Mouse (Mus musculus): ENCODE data around the gene Tprkb.
"Not testable (repeated sequence)": the region's sequence is repeated elsewhere in the genome, so short reads cannot be mapped to it uniquely, and the experiment has no call there.

Tprkb gene

DNA sequence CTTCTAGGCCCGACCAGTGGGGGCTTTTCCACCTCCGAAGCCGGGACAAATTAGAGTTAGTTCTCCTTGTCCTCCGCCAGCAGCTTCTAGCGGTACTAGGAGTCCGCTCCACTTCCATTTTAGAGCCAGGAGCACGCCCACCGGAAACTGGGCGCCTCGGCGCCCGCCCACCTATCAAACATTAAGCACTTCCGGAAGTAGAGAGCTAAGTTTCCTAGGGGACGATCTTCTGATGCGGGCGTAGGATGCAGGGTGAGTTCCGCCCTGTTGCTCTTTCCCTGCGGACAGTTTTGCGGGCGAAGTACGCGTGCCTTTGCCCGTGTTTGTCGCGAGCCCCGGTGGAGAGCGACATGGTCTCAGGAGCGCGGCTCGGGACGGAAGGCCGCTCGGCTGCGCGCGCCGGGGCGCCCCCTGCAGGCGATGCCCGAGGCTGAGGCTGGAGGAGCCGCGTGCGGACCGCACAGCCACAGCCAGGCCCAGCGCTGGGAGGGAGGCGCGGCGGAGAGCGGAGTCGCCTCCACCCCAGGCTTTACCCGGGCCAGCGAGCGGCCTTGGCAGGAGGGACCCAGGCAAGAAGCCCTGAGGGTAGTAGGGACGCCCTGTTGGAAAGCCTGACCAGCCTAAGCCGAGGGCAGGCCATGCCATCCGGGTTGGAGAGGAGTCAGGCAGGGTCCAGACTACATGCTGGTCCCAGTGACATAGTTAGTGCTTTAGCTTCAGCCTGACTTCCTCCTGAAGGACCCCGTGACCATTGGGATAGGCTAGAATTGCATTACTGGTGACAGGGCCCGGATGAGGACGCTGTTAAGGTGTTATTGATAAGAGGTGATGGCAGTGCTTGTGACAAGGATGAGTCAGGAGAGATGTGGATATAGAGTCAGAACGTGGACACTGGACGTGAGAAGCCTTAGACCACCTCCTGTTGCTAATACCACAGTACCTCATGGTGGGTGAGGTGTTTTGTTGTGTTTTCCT lies 4.2 kb downstream of the Tprkb start, which contains the start of gene Nat8f1:
Nat8f1 (minus strand) TSS at position 149 of the 975 bp plus-strand sequence.
- peak; percentile 90 to 94 for DNase-seq (ENCODE audit: low spot score in 2 of 2)

DNA sequence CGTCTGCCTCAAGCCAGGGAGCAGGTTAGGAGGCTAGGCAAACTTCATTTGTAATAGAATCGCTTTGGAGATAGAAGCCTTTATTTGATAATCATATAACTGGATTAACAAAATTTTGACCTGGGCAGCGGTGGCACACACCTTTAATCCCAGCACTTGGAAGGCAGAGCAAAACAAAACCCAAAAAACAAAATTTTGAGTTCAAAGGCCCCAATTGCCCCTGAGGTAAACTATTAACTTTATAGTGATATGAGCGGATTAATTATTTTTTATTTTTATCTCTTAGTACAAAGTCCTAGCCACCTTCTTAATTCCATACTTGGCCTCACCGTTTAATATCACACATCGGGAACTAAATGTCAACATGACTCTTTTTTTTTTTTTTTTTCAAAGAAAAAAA lies 4.9 kb downstream of the Tprkb start:
- DNase-seq (ENCODE audit: low spot score in 2 of 2): no peak

DNA sequence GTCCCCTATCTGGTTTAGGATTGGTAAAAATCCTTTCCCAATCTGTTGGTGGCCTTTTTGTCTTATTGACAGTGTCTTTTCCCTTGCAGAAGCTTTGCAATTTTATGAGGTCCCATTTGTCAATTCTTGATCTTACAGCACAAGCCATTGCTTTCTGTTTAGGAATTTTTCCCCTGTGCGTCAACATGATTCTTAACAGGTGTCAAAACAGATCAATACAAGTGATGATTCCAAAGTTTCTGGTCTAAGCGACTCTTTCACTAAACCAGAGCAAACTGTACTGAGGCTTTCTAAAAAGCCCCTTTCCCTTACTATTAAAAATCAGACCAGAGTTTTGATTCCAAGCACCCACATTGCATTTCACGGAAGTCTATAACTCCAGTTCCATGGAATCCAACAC lies 6.7 kb downstream of the Tprkb start:
- not testable (repeated sequence) for DNase-seq (ENCODE audit: low spot score in 2 of 2)

- DNase-seq (ENCODE audit: low spot score in 2 of 2): no peak
Measured at GRCm38 (mm10) chr6:85919401-85919800, 7.7 kb downstream of the Tprkb start.

DNA sequence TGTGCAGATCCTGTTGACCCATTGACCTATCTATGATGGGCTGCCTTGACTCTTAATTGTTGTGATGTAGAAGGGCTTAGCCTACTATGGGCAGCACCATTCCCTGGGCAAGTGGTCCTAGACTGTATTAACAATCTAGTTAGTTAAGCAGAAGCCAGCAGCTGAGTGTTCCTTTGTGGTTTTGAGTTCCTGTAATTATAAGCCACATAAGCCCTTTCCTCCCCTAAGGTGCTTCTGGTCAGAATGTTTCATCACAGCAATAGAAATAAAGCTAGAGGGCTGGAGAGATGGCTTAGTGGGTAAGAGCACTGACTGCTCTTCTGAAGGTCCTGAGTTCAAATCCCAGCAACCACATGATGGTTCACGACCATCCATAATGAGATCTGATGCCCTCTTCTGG lies 12.0 kb downstream of the Tprkb start:
- DNase-seq (ENCODE audit: low spot score in 2 of 2): no peak

DNA sequence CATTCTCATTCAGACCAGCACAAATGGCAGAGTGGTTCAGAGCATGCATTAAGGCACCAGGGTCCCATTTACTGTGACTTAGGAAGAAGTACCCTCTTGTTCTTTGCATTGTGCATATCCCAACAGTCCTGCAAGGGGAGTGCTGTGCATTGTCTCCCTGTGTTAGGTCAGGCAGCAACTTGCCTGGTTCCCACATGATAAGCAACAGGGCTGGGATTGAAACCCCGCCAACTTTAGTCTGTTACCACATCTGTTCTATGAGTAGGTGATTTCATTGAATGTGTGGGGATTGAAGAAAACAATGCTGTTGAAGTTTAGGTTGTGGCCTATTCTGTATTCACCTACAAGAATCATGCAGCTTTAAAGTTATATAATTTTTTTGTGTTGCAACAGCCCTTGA lies 15.0 kb downstream of the Tprkb start:
- DNase-seq (ENCODE audit: low spot score in 2 of 2): no peak

DNA sequence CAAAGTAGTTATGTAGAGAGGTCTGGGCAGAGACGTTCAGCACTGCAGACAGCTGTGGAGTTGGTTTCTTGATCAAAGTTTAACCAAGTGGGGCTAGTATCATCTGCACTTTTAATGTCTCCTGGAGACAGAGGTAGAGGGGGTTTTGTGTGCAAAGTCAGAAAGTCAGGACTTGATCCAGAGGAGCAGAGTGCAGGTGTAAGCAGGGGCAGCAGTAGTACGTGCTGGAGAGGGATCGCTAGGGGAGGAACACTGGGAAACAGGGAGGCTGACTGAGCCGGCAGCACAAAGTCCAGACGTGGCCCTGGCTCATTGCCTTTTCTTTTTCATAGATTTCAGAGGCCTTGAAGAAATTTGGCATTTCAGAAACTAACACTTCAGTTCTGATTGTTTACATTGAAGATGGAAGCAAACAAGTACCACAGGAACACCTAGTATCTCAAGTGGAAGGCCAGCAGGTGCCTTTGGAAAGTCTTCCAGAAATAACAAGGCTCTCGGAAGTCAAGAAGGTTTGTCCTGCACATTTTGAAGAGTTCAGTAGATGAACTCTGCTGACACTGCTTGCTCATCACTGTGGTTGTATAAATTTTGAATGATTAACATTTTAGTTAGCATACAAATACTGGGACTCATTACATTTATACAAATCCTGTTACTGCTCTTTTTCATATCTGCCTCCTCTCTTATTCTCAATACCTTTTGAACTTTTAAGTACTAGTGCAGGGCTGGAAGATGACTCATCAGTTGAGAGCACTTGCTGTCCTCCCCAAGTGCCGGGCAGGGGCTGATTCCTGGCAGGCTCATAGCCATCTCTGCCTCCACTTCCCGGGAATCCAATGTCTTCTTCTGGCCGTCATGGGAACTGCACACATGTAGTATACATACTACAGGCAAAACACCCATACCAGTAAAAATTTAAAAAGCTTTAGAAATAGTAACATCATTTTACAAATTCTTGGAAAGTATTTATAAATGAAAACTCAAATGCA lies 16.1 kb downstream of the Tprkb start:
- DNase-seq (ENCODE audit: low spot score in 2 of 2): no peak

DNA sequence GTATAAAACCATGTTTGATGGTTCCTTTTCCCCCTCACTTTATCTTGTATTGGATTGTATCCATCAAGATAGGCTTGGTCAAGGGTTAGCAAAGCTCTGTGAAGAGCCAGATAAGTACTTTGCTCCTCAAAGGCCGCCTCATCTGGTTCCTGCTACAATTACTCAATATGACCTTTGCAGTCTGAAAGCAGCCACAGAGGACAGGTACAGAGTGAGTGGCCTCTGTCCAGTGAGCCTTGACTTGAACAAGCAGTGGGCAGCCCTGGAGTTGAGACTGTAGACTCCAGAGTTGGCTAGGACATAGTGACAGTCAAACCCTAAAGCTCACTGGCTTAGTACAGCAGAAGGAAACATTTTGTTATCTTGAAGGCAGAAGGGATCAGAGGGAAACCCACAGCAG lies 17.6 kb downstream of the Tprkb start:
- DNase-seq (ENCODE audit: low spot score in 2 of 2): no peak

- DNase-seq (ENCODE audit: low spot score in 2 of 2): no peak
Measured at GRCm38 (mm10) chr6:85934047-85934446, 22.4 kb downstream of the Tprkb start.

- DNase-seq (ENCODE audit: low spot score in 2 of 2): no peak
Measured at GRCm38 (mm10) chr6:85935646-85936045, 24.0 kb downstream of the Tprkb start.

GRCm38 (mm10) chr6:85936508-85937465 lies 25.1 kb downstream of the Tprkb start:
- peak; percentile 91 to 92 for DNase-seq (ENCODE audit: low spot score in 2 of 2)

DNA sequence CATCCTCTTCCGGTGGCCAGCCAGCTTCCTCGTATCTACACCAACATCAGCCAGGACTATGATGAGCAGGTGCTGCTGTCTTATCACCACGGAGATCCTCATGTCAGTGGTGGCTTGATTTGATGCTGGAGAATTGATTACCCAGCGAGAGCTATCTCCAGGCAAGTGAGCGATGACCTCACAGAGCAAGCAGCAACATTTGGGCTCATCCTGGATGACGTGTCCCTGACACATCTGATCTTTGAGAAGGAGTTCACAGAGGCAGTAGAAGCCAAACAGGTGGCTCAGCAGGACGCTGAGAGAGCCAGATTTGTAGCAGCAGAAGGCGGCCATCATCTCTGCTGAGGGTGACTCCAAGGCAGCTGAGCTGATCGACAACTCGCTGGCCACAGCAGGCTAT lies 27.0 kb downstream of the Tprkb start:
- DNase-seq (ENCODE audit: low spot score in 2 of 2): no peak

- DNase-seq (ENCODE audit: low spot score in 2 of 2): no peak
Measured at GRCm38 (mm10) chr6:85942469-85942868, 30.8 kb downstream of the Tprkb start.

GRCm38 (mm10) chr6:85948549-85948948 lies 36.9 kb downstream of the Tprkb start:
- no peak for DNase-seq (ENCODE audit: low spot score in 2 of 2)

DNA sequence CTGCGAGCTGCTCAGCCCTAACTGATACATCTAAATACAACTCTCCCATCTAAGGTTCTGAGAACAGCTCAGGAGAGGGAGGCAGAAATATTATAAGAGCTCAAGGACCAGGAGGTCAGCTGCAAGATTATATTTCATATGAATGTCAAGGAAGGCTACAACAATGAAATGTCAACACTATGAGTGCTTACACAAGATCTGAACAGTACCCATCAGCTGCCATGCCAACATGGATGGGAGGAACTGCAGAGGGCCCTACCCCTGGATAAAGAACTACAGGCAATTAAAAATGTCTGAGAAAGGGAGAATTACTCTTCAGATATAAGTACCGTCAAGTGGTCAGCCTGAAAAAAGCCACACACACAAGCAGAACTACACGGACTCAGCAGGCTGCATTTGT lies 45.9 kb downstream of the Tprkb start:
- DNase-seq (ENCODE audit: low spot score in 2 of 2): no peak

- DNase-seq (ENCODE audit: low spot score in 2 of 2): peak; percentile 92
Measured at GRCm38 (mm10) chr6:85961101-85962091, 49.7 kb downstream of the Tprkb start, which contains the start of gene Dusp11. Gene Dusp11 (minus strand): TSS chr6:85961667.

DNA sequence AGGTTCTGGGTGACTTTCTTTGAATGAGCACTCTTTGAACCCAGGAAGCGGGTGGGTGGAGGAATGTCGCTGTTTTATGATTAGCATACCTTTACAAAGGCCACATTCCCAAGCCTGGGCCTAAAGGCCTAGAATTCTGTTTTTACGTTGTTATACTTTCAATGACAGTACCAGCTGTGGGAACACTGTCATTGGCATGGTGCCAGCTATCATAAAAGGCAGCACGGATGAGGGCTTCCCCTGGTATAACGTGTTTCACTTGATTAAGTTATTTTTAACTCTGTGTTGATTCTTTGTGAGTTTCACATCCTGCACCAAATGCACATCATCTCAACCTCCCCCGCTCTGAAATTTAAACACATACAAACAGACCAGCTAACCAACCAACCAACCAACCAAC lies 54.4 kb downstream of the Tprkb start:
- DNase-seq (ENCODE audit: low spot score in 2 of 2): peak; percentile 6 to 33

DNA sequence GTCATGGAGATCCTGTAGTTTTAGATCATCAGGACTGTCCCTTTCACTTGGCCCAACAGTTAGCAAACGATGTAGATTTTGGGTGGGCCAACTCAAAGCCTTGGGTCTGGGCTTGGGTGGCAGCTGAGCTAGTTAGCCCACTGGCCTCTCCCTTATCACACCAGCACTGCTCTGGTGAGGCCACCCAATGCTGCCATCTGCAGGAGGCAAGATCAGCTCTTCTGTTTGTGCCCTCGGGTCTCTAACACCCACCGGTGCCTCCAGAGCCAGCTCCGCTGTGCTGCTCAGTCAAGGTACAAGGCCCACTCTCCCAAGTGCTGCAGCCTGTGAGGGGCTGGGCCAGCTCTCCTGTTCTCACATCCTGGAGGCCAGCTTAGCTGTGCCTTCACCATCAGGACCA lies 55.0 kb downstream of the Tprkb start:
- no peak for DNase-seq (ENCODE audit: low spot score in 2 of 2)

GRCm38 (mm10) chr6:85969889-85970288 lies 58.2 kb downstream of the Tprkb start:
- no peak for DNase-seq (ENCODE audit: low spot score in 2 of 2)

- no peak for DNase-seq (ENCODE audit: low spot score in 2 of 2)
Measured at GRCm38 (mm10) chr6:85972699-85973098, 61.0 kb downstream of the Tprkb start.
